Mouse (Mus musculus): Measurements from ENCODE around the gene Tbrg4. TPM values are rescaled to one million over a fixed set of nuclear protein-coding genes. Genes with fewer than 3 reads are reported as not detected.

Tbrg4 gene
- polyA plus RNA-seq, 1 experiment, result 87.0 TPM

- H3K4me3 ChIP-seq (replicated peaks; ENCODE audit: insufficient read depth, low read depth, low read length), result no peak overlapping the region
- TF ChIP-seq CTCF (IDR thresholded peaks at IDR 0.05; ENCODE audit: borderline replicate concordance, insufficient read depth, low read depth, low read length) (no peak), POLR2A (IDR thresholded peaks at IDR 0.05; ENCODE audit: borderline replicate concordance, insufficient read depth, low read length) (no peak)
- 76% methylated on average over 8 of the region's 8 CpGs for WGBS
- H3K27ac ChIP-seq (ENCODE audit: insufficient read depth, low read length), result no peak overlapping the region
- no peaks in the 10 kb centered on the region for H3K4me1 ChIP-seq (ENCODE audit: control insufficient read depth, insufficient read depth, low read length)
- no peaks in the 10 kb centered on the region for H3K27me3 ChIP-seq (ENCODE audit: control insufficient read depth, insufficient read depth, low read length)
- no peak for DNase-seq
Measured at GRCm38 (mm10) chr11:6636150-6636549, 10.3 kb upstream of the Tbrg4 start.

- no peak overlapping the region for H3K27ac ChIP-seq (ENCODE audit: insufficient read depth, low read length)
- TF ChIP-seq CTCF (IDR thresholded peaks at IDR 0.05; ENCODE audit: borderline replicate concordance, insufficient read depth, low read depth, low read length) (peak; percentile 51), POLR2A (IDR thresholded peaks at IDR 0.05; ENCODE audit: borderline replicate concordance, insufficient read depth, low read length) (no peak)
- H3K4me3 ChIP-seq (replicated peaks; ENCODE audit: insufficient read depth, low read depth, low read length), result no peak overlapping the region
- peaks cover under 1% of the 10 kb centered on the region; the same call in 1 of the 2 replicates for H3K4me1 ChIP-seq (ENCODE audit: control insufficient read depth, insufficient read depth, low read length)
- peak; percentile 38 to 46 for DNase-seq
- H3K27me3 ChIP-seq (ENCODE audit: control insufficient read depth, insufficient read depth, low read length), result no peaks in the 10 kb centered on the region
Measured at GRCm38 (mm10) chr11:6629655-6630054, 3.8 kb upstream of the Tbrg4 start.

GRCm38 (mm10) chr11:6628568-6628967 lies 2.7 kb upstream of the Tbrg4 start:
- no peaks in the 10 kb centered on the region for H3K27me3 ChIP-seq (ENCODE audit: control insufficient read depth, insufficient read depth, low read length)
- TF ChIP-seq CTCF (IDR thresholded peaks at IDR 0.05; ENCODE audit: borderline replicate concordance, insufficient read depth, low read depth, low read length) (peak; percentile 63), POLR2A (IDR thresholded peaks at IDR 0.05; ENCODE audit: borderline replicate concordance, insufficient read depth, low read length) (no peak)
- peak; percentile 45 to 50 for DNase-seq
- no peak overlapping the region for H3K27ac ChIP-seq (ENCODE audit: insufficient read depth, low read length)
- H3K4me1 ChIP-seq (ENCODE audit: control insufficient read depth, insufficient read depth, low read length), result peaks cover 10% of the 10 kb centered on the region
- no peak overlapping the region for H3K4me3 ChIP-seq (replicated peaks; ENCODE audit: insufficient read depth, low read depth, low read length)
- 23% methylated on average over 4 of the region's 4 CpGs for WGBS

- no peak for DNase-seq
- H3K27ac ChIP-seq (ENCODE audit: insufficient read depth, low read length), result no peak overlapping the region
- TF ChIP-seq POLR2A (IDR thresholded peaks at IDR 0.05; ENCODE audit: borderline replicate concordance, insufficient read depth, low read length) (no peak), CTCF (IDR thresholded peaks at IDR 0.05; ENCODE audit: borderline replicate concordance, insufficient read depth, low read depth, low read length) (no peak)
- 89% methylated on average over 4 of the region's 4 CpGs for WGBS
- no peaks in the 10 kb centered on the region for H3K27me3 ChIP-seq (ENCODE audit: control insufficient read depth, insufficient read depth, low read length)
- H3K4me3 ChIP-seq (replicated peaks; ENCODE audit: insufficient read depth, low read depth, low read length), result no peak overlapping the region
- peaks cover 13% of the 10 kb centered on the region for H3K4me1 ChIP-seq (ENCODE audit: control insufficient read depth, insufficient read depth, low read length)
Measured at GRCm38 (mm10) chr11:6627731-6628130, 1.9 kb upstream of the Tbrg4 start.

- H3K27me3 ChIP-seq (ENCODE audit: control insufficient read depth, insufficient read depth, low read length), result no peaks in the 10 kb centered on the region
- peak overlapping the region; percentile 76; the same call in 1 of the 2 replicates for H3K27ac ChIP-seq (ENCODE audit: insufficient read depth, low read length)
- DNase-seq, result no peak
- peaks cover 13% of the 10 kb centered on the region for H3K4me1 ChIP-seq (ENCODE audit: control insufficient read depth, insufficient read depth, low read length)
- H3K4me3 ChIP-seq (replicated peaks; ENCODE audit: insufficient read depth, low read depth, low read length), result peak overlapping the region; percentile 79
- 14% methylated on average over 16 of the region's 16 CpGs for WGBS
- TF ChIP-seq CTCF (IDR thresholded peaks at IDR 0.05; ENCODE audit: borderline replicate concordance, insufficient read depth, low read depth, low read length), result no peak
- TF ChIP-seq POLR2A (IDR thresholded peaks at IDR 0.05; ENCODE audit: borderline replicate concordance, insufficient read depth, low read length), result no peak
Measured at GRCm38 (mm10) chr11:6626388-6626772, 513 bp upstream of the Tbrg4 start.

GRCm38 (mm10) chr11:6624619-6625382 lies 1.1 kb downstream of the Tbrg4 start:
- no peak for TF ChIP-seq CTCF (IDR thresholded peaks at IDR 0.05; ENCODE audit: borderline replicate concordance, insufficient read depth, low read depth, low read length)
- TF ChIP-seq POLR2A (IDR thresholded peaks at IDR 0.05; ENCODE audit: borderline replicate concordance, insufficient read depth, low read length), result no peak
- H3K27ac ChIP-seq (ENCODE audit: insufficient read depth, low read length), result no peak overlapping the region
- peak overlapping the region; percentile 45 for H3K4me3 ChIP-seq (replicated peaks; ENCODE audit: insufficient read depth, low read depth, low read length)
- DNase-seq, result no peak
- WGBS, result 66% methylated on average over 14 of the region's 14 CpGs
- no peaks in the 10 kb centered on the region for H3K27me3 ChIP-seq (ENCODE audit: control insufficient read depth, insufficient read depth, low read length)
- H3K4me1 ChIP-seq (ENCODE audit: control insufficient read depth, insufficient read depth, low read length), result peaks cover 13% of the 10 kb centered on the region

- no peaks in the 10 kb centered on the region for H3K27me3 ChIP-seq (ENCODE audit: control insufficient read depth, insufficient read depth, low read length)
- no peak overlapping the region for H3K27ac ChIP-seq (ENCODE audit: insufficient read depth, low read length)
- H3K4me3 ChIP-seq (replicated peaks; ENCODE audit: insufficient read depth, low read depth, low read length), result no peak overlapping the region
- H3K4me1 ChIP-seq (ENCODE audit: control insufficient read depth, insufficient read depth, low read length), result peaks cover 13% of the 10 kb centered on the region
- no peak for TF ChIP-seq CTCF (IDR thresholded peaks at IDR 0.05; ENCODE audit: borderline replicate concordance, insufficient read depth, low read depth, low read length)
- no peak for TF ChIP-seq POLR2A (IDR thresholded peaks at IDR 0.05; ENCODE audit: borderline replicate concordance, insufficient read depth, low read length)
- 82% methylated on average over 10 of the region's 10 CpGs for WGBS
- peak in 1 of 2 experiments; percentile 21 for DNase-seq
Measured at GRCm38 (mm10) chr11:6623704-6624103, 2.2 kb downstream of the Tbrg4 start.

Measured in cerebellum, adult 2 months (tissue).